Mouse (Mus musculus) right cerebral cortex, postnatal 4 days (tissue): ENCODE data around the gene Pid1.

Experiments
- DNase-seq: peaks from one replicate; pipeline ENCODE4 v3.0.0-alpha.2; 2022

Gene Pid1

DNA sequence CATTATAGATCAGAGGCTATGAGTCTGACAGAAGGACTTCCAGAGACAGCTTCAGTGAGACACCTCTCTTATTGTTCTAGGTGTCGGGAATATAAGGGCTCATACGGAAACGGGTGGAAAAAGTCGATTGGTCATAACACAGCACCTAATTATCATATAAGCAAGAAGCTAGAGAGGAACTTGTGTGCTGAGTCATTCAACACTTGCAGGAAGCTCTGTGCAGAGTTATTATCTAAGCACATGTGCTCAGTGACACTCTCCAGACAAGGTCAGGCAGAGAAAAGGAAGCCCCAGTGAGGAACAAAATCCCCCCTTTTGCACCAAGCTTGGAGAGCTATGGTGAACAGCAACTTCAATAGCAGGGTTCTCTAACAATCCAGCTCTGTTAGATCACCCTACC, 361.4 kb downstream of the Pid1 start:
- DNase-seq: no peak
